Mouse (Mus musculus): Measurements from ENCODE around the gene Ntm. TPM values are rescaled to one million over a fixed set of nuclear protein-coding genes. Genes with fewer than 3 reads are reported as not detected.

Ntm gene
- total and polyA plus RNA-seq, 3 experiments = not detected

DNA sequence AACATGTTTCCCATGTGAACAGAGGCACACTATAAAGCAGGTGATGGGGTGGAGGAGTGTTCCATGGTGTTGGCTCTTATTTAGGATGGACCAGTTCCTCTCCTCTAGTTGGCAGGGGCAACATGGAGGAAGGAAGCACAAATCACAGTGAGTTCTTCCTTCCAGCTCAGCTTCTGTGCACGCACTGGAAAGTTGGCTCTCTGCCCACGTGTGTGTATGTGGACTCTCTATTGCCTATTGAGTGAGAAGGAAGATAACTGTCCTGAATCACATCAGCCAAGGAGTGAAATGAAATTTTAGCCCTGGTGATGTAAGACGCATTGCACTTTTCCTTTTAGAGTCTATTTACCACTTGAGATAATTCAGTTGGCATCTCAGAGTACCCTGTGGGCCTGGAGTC lies 203.0 kb downstream of the Ntm start:
- no peak for DNase-seq (ENCODE audit: low read depth, low spot score)
- TF ChIP-seq NRF1 (IDR thresholded peaks at IDR 0.05; ENCODE audit: insufficient read depth, low read depth, low read length, poor library complexity, severe bottlenecking) = no peak
- TF ChIP-seq ETS1 (IDR thresholded peaks at IDR 0.05; ENCODE audit: low read depth, low read length) = no peak
- no peak for TF ChIP-seq E2F4 (IDR thresholded peaks at IDR 0.05; ENCODE audit: borderline replicate concordance, low read depth, low read length)
- TF ChIP-seq GATA1 (IDR thresholded peaks at IDR 0.05; ENCODE audit: low read depth, low read length) = no peak
- TF ChIP-seq USF2 (IDR thresholded peaks at IDR 0.05; ENCODE audit: borderline replicate concordance in 1 of 2, insufficient read depth in 1 of 2, low read depth in 1 of 2, low read length in 2 of 2) = no peak
- no peak for TF ChIP-seq MYC (IDR thresholded peaks at IDR 0.05; ENCODE audit: low read depth, low read length)
- no peak for TF ChIP-seq CHD1 (IDR thresholded peaks at IDR 0.05; ENCODE audit: low read depth, low read length)
- TF ChIP-seq TBP (IDR thresholded peaks at IDR 0.05; ENCODE audit: low read depth, low read length) = no peak
- H3K9me3 ChIP-seq (replicated peaks; ENCODE audit: insufficient read depth, low read length) = no peaks in the 10 kb centered on the region

DNA sequence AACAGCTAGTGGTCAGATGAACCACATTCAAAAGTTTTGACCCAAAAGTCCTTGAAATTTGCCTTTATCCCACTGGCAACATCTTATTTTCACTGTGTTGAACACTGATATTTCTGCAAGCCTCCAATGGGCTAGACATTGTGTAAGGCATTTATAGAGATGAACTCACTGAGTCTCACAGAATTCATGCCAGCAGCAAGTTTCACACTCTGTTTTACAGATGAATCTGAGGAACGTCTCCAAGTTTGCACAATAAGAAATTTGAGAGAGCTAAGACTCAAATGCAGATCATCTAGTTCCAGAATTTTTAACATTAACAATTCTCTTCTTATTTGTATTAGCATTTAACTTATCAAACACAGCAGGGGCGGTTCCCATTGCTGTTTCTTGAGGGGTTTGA lies 203.9 kb downstream of the Ntm start:
- no peak overlapping the region for H3K4me3 ChIP-seq (ENCODE audit: control insufficient read depth in 1 of 2, insufficient read depth in 1 of 2, low read depth in 2 of 2, low read length in 2 of 2)
- no peak for DNase-seq (ENCODE audit: low read depth, low spot score)
- H3K27me3 ChIP-seq (ENCODE audit: control insufficient read depth in 1 of 2, insufficient read depth in 2 of 2, low read length in 2 of 2) = no peaks in the 10 kb centered on the region
- no peaks in the 10 kb centered on the region for H3K36me3 ChIP-seq (ENCODE audit: control insufficient read depth in 1 of 2, insufficient read depth in 2 of 2, low read length in 2 of 2)
- H3K9ac ChIP-seq (ENCODE audit: control insufficient read depth, low read depth, low read length, poor library complexity, severe bottlenecking) = no peak overlapping the region
- no peaks in the 10 kb centered on the region for H3K4me1 ChIP-seq (ENCODE audit: control insufficient read depth in 1 of 2, insufficient read depth in 2 of 2, low read length in 2 of 2)
- H3K9me3 ChIP-seq (replicated peaks; ENCODE audit: insufficient read depth, low read length) = no peaks in the 10 kb centered on the region
- no peaks in the 10 kb centered on the region for H3K79me2 ChIP-seq (ENCODE audit: control insufficient read depth, insufficient read depth, low read length, poor library complexity)
- no peak overlapping the region for H3K27ac ChIP-seq (ENCODE audit: control insufficient read depth, low read depth, low read length)
- TF ChIP-seq POLR2AphosphoS5 (IDR thresholded peaks at IDR 0.05; ENCODE audit: borderline replicate concordance, low read depth, low read length) (no peak), UBTF (IDR thresholded peaks at IDR 0.05; ENCODE audit: borderline replicate concordance, insufficient read depth, low read depth, low read length) (no peak), SIN3A (IDR thresholded peaks at IDR 0.05; ENCODE audit: low read length) (no peak), MXI1 (IDR thresholded peaks at IDR 0.05; ENCODE audit: low read depth, low read length) (no peak), JUND (IDR thresholded peaks at IDR 0.05; ENCODE audit: low read depth, low read length) (no peak), NELFE (IDR thresholded peaks at IDR 0.05; ENCODE audit: low read depth, low read length) (no peak), EP300 (IDR thresholded peaks at IDR 0.05; ENCODE audit: low read depth in 1 of 2, low read length in 2 of 2) (no peak), GATA1 (IDR thresholded peaks at IDR 0.05; ENCODE audit: low read depth, low read length) (no peak), SMC3 (IDR thresholded peaks at IDR 0.05; ENCODE audit: low read depth, low read length) (no peak), TAL1 (IDR thresholded peaks at IDR 0.05; ENCODE audit: low read length) (no peak), ZC3H11A (IDR thresholded peaks at IDR 0.05; ENCODE audit: low read depth, low read length) (no peak), RAD21 (IDR thresholded peaks at IDR 0.05; ENCODE audit: low read depth, low read length) (no peak), MYC (IDR thresholded peaks at IDR 0.05; ENCODE audit: low read depth, low read length) (no peak), ELF1 (IDR thresholded peaks at IDR 0.05; ENCODE audit: low read depth, low read length) (no peak)

More for the DNA sequence above, 203.0 kb downstream of the Ntm start:
- H3K4me3 ChIP-seq (ENCODE audit: control insufficient read depth in 1 of 2, insufficient read depth in 1 of 2, low read depth in 2 of 2, low read length in 2 of 2) = no peak overlapping the region
- H3K79me2 ChIP-seq (ENCODE audit: control insufficient read depth, insufficient read depth, low read length, poor library complexity) = no peaks in the 10 kb centered on the region
- no peaks in the 10 kb centered on the region for H3K27me3 ChIP-seq (ENCODE audit: control insufficient read depth in 1 of 2, insufficient read depth in 2 of 2, low read length in 2 of 2)
- H3K36me3 ChIP-seq (ENCODE audit: control insufficient read depth in 1 of 2, insufficient read depth in 2 of 2, low read length in 2 of 2) = no peaks in the 10 kb centered on the region
- H3K27ac ChIP-seq (ENCODE audit: control insufficient read depth, low read depth, low read length) = no peak overlapping the region
- H3K4me1 ChIP-seq (ENCODE audit: control insufficient read depth in 1 of 2, insufficient read depth in 2 of 2, low read length in 2 of 2) = no peaks in the 10 kb centered on the region
- H3K9ac ChIP-seq (ENCODE audit: control insufficient read depth, low read depth, low read length, poor library complexity, severe bottlenecking) = no peak overlapping the region

All from MEL (cell line).